Mouse (Mus musculus) thymus, postnatal 36 days (tissue): ENCODE results near the gene Myh6.
"Not testable (repeated sequence)": the region's sequence is repeated elsewhere in the genome, so short reads cannot be mapped to it uniquely, and the experiment has no call there.

ENCODE experiments used
- DNase-seq, 2 experiments: peaks; one replicate each; pipeline ENCODE4 v3.0.0; 2022; ENCODE audit warnings: mixed read lengths in 2 of 2

Myh6 gene

GRCm38 (mm10) chr14:54955481-54955880, 11.2 kb downstream of the Myh6 start:
- DNase-seq: no peak

- DNase-seq: no peak
Measured at GRCm38 (mm10) chr14:54954474-54954873, 12.3 kb downstream of the Myh6 start.

GRCm38 (mm10) chr14:54953664-54954206, 13.0 kb downstream of the Myh6 start:
- DNase-seq: no peak

- no peak for DNase-seq
Measured at GRCm38 (mm10) chr14:54951587-54951986, 15.1 kb downstream of the Myh6 start.

- DNase-seq: no peak
Measured at GRCm38 (mm10) chr14:54950493-54950892, 16.2 kb downstream of the Myh6 start.

GRCm38 (mm10) chr14:54948781-54949180, 17.9 kb downstream of the Myh6 start:
- DNase-seq: no peak

GRCm38 (mm10) chr14:54947008-54947407, 19.7 kb downstream of the Myh6 start:
- DNase-seq: not testable (repeated sequence)

GRCm38 (mm10) chr14:54945975-54946704, 20.6 kb downstream of the Myh6 start:
- no peak for DNase-seq

GRCm38 (mm10) chr14:54944939-54945338, 21.8 kb downstream of the Myh6 start:
- DNase-seq: no peak

- no peak for DNase-seq
Measured at GRCm38 (mm10) chr14:54943971-54944370, 22.8 kb downstream of the Myh6 start.

GRCm38 (mm10) chr14:54942479-54942878, 24.2 kb downstream of the Myh6 start:
- no peak for DNase-seq

- no peak for DNase-seq
Measured at GRCm38 (mm10) chr14:54941024-54941978, 25.4 kb downstream of the Myh6 start.

GRCm38 (mm10) chr14:54940176-54940530, 26.6 kb downstream of the Myh6 start:
- DNase-seq: no peak

- DNase-seq: peak; percentile 59 to 63
Measured at GRCm38 (mm10) chr14:54939434-54940175, 27.1 kb downstream of the Myh6 start.

GRCm38 (mm10) chr14:54938431-54939219, 28.1 kb downstream of the Myh6 start:
- no peak for DNase-seq

GRCm38 (mm10) chr14:54937361-54938182, 29.2 kb downstream of the Myh6 start:
- DNase-seq: no peak

GRCm38 (mm10) chr14:54936831-54937160, 29.9 kb downstream of the Myh6 start:
- DNase-seq: no peak

GRCm38 (mm10) chr14:54935904-54936830, 30.6 kb downstream of the Myh6 start, which contains the start of gene Cmtm5:
Gene Cmtm5 (plus strand): TSS chr14:54936261.
- no peak for DNase-seq

GRCm38 (mm10) chr14:54932645-54933150, 34.0 kb downstream of the Myh6 start, which contains the start of gene Il25:
Gene Il25 (plus strand): TSS chr14:54932695.
- no peak for DNase-seq

- DNase-seq: no peak
Measured at GRCm38 (mm10) chr14:54930431-54930830, 36.3 kb downstream of the Myh6 start.
